Mouse (Mus musculus) layer of hippocampus, adult 2 months (tissue): ENCODE results near the gene Tmem220. TPM values are rescaled to one million over a fixed set of nuclear protein-coding genes. Genes with fewer than 3 reads are reported as not detected.

Experiments
- DNase-seq, 2 experiments: peaks; one replicate each; pipeline ENCODE4 v3.0.0; 2022; ENCODE audit warnings: low spot score in 2 of 2
- H3K27ac ChIP-seq: fragments of 200-600 bp; 2 replicates; pipeline ENCODE4 v1.8.1; 2022
- H3K4me3 ChIP-seq: fragments of 200-600 bp; 2 replicates; pipeline ENCODE4 v1.8.1; 2022; ENCODE audit warnings: mild to moderate bottlenecking
- CTCF ChIP-seq: fragments of 200-600 bp; conservative IDR thresholded peaks from 2 replicates; pipeline ENCODE4 v1.8.1; 2022; ENCODE audit warnings: antibody characterized with exemption, mild to moderate bottlenecking, moderate library complexity
- total RNA-seq, 2 experiments: library from RNA; stranded (reverse); gene quantifications; 2 replicates each; pipeline ENCODE4 v1.2.3; 2021

Gene Tmem220
- total RNA-seq, 2 experiments from 2014 or later, result 0.44 to 0.95 TPM

DNA sequence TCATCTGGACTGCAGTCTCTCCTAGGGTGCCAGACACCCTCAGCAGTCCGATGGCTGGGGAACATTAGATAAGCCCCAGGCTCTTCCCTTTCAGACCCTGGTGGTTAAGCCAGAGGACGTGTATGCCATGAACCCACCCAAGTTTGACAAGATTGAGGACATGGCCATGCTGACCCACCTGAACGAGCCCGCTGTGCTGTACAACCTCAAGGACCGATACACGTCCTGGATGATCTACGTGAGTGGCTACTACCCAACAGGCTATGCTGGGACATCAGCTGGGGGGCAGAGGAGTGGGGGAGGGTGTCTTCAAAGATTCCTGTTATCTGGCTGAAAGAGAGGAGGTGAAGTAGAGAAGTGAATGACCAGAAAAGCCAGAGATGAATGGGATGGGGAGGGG is 57.2 kb downstream of the Tmem220 start:
- no peak for DNase-seq
- no peak overlapping the region for H3K27ac ChIP-seq
- H3K4me3 ChIP-seq, result no peak overlapping the region
- no peak for TF ChIP-seq CTCF

DNA sequence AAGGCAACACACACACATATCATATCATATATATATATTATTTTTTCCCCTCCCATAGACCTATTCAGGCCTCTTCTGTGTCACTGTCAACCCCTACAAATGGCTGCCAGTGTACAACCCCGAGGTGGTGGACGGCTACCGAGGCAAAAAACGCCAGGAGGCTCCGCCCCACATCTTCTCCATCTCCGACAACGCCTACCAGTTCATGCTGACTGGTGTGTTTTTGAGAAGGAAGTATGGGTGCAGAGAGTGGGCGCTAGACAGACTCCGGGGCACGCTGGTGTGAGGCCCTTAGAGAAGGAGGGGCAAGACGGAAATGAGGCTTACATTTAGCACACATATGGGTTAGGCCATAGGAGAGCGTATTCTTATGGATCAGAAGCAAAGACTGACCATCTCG is 57.8 kb downstream of the Tmem220 start:
- TF ChIP-seq CTCF, result no peak
- Histone ChIP-seq H3K4me3 (no peak overlapping the region), H3K27ac (no peak overlapping the region)
- no peak for DNase-seq

DNA sequence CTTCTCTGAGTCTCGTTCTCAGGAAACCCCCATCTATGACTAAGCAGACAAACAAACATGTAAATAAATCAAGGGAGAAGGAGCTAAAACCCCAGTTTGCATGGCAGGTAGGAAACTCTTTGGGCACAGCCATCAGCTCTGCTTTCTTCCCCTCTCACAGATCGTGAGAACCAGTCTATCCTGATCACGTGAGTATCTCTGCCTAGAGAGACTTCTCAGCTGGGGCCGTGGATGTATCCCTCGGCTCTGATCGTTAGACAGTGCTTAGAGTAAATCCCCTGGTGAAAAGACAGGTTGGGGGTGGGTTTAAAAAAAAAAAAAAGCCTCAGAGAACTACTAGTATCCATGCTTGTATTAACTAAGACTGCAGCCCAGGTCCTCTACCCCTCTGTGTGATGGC is 58.3 kb downstream of the Tmem220 start:
- TF ChIP-seq CTCF, result no peak
- no peak overlapping the region for H3K27ac ChIP-seq
- no peak overlapping the region for H3K4me3 ChIP-seq
- no peak for DNase-seq

DNA sequence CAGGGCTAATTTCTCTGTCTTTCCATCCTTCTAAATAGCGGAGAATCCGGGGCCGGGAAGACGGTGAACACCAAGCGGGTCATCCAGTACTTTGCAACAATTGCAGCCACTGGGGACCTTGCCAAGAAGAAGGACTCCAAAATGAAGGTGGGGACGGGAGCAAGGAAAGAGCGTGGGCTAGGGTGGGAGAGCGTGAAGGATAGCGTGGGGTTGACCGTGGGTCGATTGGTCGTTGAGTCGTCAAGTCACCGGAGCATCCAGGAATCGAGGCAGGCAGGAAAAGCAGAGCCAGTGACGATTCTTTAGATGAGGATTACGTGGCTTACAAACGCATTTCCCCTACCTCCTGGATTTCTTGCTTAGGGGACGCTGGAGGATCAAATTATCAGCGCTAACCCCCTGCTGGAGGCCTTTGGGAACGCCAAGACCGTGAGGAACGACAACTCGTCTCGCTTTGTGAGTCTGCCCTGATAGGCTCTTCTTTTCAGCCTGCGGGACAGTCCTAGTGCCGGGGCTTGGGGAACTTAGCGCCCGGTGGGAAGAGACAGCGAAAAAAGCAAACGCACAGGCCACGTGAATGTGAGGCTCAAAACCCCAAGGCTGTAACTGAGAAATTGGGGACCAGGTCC is 58.9 kb downstream of the Tmem220 start:
- no peak for DNase-seq
- peak; percentile 45 for TF ChIP-seq CTCF
- H3K27ac ChIP-seq, result no peak overlapping the region
- H3K4me3 ChIP-seq, result no peak overlapping the region

Other genes with a start within 250 kb of the Tmem220 start
- gene Pirt, start 113.2 kb upstream of the Tmem220 start, total RNA-seq, result 1 to 10 TPM; 1.4 to 1.9 TPM
- not detected for gene Tmem238l, start 68.5 kb upstream of the Tmem220 start, total RNA-seq
- gene Adprm, start 27.4 kb downstream of the Tmem220 start, total RNA-seq, result 10 to 100 TPM; 27.7 to 29.3 TPM
- gene Sco1, start 27.5 kb downstream of the Tmem220 start, total RNA-seq, result 10 to 100 TPM in 1 of 2 experiments, 1 to 10 TPM in 1; 9.4 to 10.6 TPM
- gene Myh3, start 53.1 kb downstream of the Tmem220 start, total RNA-seq, result under 1 TPM; 0.67 to 0.91 TPM
- gene Myh2, start 145.9 kb downstream of the Tmem220 start, total RNA-seq, result under 1 TPM; 0.10 to 0.18 TPM
- gene Myh1, start 174.9 kb downstream of the Tmem220 start, total RNA-seq, result under 1 TPM; 0.17 to 0.20 TPM
- gene Myh4, start 212.9 kb downstream of the Tmem220 start, total RNA-seq, result under 1 TPM; 0.07 to 0.15 TPM